Mouse (Mus musculus) midbrain, embryonic 15.5 days (tissue): ENCODE data around the gene Psmb1. TPM values are rescaled to one million over a fixed set of nuclear protein-coding genes. Genes with fewer than 3 reads are reported as not detected.

Experiments
- ATAC-seq: fragments of 200-750 bp; cut with Nextera tagmentation; replicated peaks from 2 replicates; pipeline ENCODE4 v1.8.0; 2017; ENCODE audit warnings: moderate TSS enrichment
- H3K27ac ChIP-seq: fragments of 300-500 bp; sonication (generic); 2 replicates; pipeline ENCODE4 v1.5.1; 2015; ENCODE audit warnings: mild to moderate bottlenecking, inconsistent platforms
- H3K27me3 ChIP-seq: fragments of 300-500 bp; sonication (generic); replicated peaks from 2 replicates; pipeline ENCODE4 v1.6.1; 2015; ENCODE audit warnings: inconsistent platforms
- H3K36me3 ChIP-seq: fragments of 300-500 bp; sonication (generic); replicated peaks from 2 replicates; pipeline ENCODE4 v1.6.1; 2015; ENCODE audit warnings: inconsistent platforms
- H3K4me1 ChIP-seq: fragments of 300-500 bp; sonication (generic); 2 replicates; pipeline ENCODE4 v1.6.1; 2015; ENCODE audit warnings: inconsistent platforms
- H3K4me2 ChIP-seq: fragments of 300-500 bp; sonication (generic); 2 replicates; pipeline ENCODE4 v1.6.1; 2015; ENCODE audit warnings: inconsistent platforms, mild to moderate bottlenecking, moderate library complexity
- H3K4me3 ChIP-seq: fragments of 300-500 bp; sonication (generic); 2 replicates; pipeline ENCODE4 v1.5.1; 2015; ENCODE audit warnings: mild to moderate bottlenecking, inconsistent platforms
- H3K9ac ChIP-seq: fragments of 300-500 bp; sonication (generic); 2 replicates; pipeline ENCODE4 v1.6.1; 2015; ENCODE audit warnings: mild to moderate bottlenecking, inconsistent platforms
- H3K9me3 ChIP-seq: fragments of 300-500 bp; sonication (generic); 2 replicates; pipeline ENCODE4 v1.6.1; 2016; ENCODE audit warnings: inconsistent platforms
- WGBS: fragments of 180-500 bp; shearing (Covaris S2); methylation state at CpG from one replicate; pipeline ENCODE4 v1.1.7; 2015; ENCODE audit warnings: mixed read lengths; 5-methylcytosine and 5-hydroxymethylcytosine counted together
- polyA plus RNA-seq: library from polyadenylated mRNA; unstranded; fragments of >200 nt; fragmentation: Nextera tagmentation; extraction: Ambion mirVana; gene quantifications from 2 replicates; pipeline ENCODE4 v1.2.1, GENCODE M21; 2015

Gene Psmb1
- polyA plus RNA-seq, 1 experiment from 2014 or later, result 217 TPM

DNA sequence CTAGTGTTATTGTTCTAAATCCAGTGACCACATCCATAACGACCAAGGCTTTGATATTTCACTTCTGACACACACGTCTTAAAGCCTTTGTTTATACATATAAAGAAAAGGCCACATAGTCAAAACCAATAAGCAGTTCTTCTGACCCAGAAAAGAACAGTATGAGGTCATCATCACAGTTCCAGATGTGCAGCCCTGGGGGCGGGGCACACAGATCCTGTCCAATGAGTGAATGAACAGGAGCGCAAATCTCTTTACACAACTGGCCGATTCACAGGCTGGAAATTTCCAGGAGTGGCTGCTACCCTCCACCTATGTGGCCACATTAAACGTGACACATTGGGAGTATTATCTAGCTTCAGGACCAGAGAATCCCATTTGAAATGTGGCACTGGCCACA, 70.1 kb downstream of the Psmb1 start:
- no peak for ATAC-seq
- no peak overlapping the region for H3K4me3 ChIP-seq
- no peak overlapping the region for H3K27ac ChIP-seq
- H3K4me2 ChIP-seq, result no peak overlapping the region
- no peaks in the 10 kb centered on the region for H3K27me3 ChIP-seq
- 84% methylated on average over 6 of the region's 6 CpGs for WGBS
- H3K4me1 ChIP-seq, result no peaks in the 10 kb centered on the region
- H3K9me3 ChIP-seq, result no peaks in the 10 kb centered on the region
- peaks cover 55% of the 10 kb centered on the region for H3K36me3 ChIP-seq
- no peak overlapping the region for H3K9ac ChIP-seq

DNA sequence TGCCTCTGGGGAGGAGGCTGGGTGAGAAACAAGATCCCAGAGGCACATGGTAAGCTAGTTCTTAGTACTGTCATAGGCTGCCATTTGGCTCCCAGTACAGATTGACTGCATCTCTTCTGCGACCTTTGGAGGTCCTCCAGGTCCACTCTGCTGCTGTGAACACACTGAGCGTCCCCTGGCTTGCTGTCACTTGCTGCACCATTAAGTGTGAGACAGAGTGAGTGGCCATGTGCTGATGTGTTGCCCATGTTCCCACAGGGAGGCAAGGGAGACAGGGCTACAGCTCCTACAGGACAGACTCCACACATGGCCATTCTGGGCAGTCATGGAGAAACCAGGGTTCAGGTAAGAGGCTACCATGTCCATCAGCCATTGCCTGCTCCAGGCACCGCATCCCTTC, 73.6 kb downstream of the Psmb1 start:
- H3K4me3 ChIP-seq, result no peak overlapping the region
- H3K27ac ChIP-seq, result no peak overlapping the region
- H3K27me3 ChIP-seq, result no peaks in the 10 kb centered on the region
- H3K9me3 ChIP-seq, result no peaks in the 10 kb centered on the region
- WGBS, result 93% methylated on average over 3 of the region's 3 CpGs
- H3K4me2 ChIP-seq, result no peak overlapping the region
- peaks cover 77% of the 10 kb centered on the region for H3K36me3 ChIP-seq
- no peaks in the 10 kb centered on the region for H3K4me1 ChIP-seq
- ATAC-seq, result no peak
- no peak overlapping the region for H3K9ac ChIP-seq

Other genes with a start within 250 kb of the Psmb1 start
- gene Dll1, start 122.9 kb downstream of the Psmb1 start, polyA plus RNA-seq, result 20.5 and 24.0 TPM in 2 replicates
- gene Fam120b, start 103.5 kb downstream of the Psmb1 start, polyA plus RNA-seq, result 47.2 and 50.8 TPM in 2 replicates
- gene Tbp, start 137 bp upstream of the Psmb1 start, polyA plus RNA-seq, result 64.6 and 68.2 TPM in 2 replicates
- 58.3 and 59.7 TPM in 2 replicates for gene Pdcd2, start 27.6 kb upstream of the Psmb1 start, polyA plus RNA-seq
- 1.9 and 2.7 TPM in 2 replicates for gene Prdm9, start 64.6 kb upstream of the Psmb1 start, polyA plus RNA-seq
- 16.3 and 16.5 TPM in 2 replicates for gene Chd1, start 205.2 kb upstream of the Psmb1 start, polyA plus RNA-seq